Mouse (Mus musculus): ENCODE measurements around the gene Tsen15. TPM values are rescaled to one million over a fixed set of nuclear protein-coding genes. Genes with fewer than 3 reads are reported as not detected.

Gene Tsen15
- polyA plus RNA-seq, 1 experiment: 26.4 TPM

- Histone ChIP-seq H3K4me2 (ENCODE audit: low read depth) (no peak overlapping the region), H3K4me3 (no peak overlapping the region), H3K36me3 (ENCODE audit: control insufficient read depth, insufficient read depth) (no peaks in the 10 kb centered on the region), H3K79me2 (ENCODE audit: control insufficient read depth, insufficient read depth) (no peaks in the 10 kb centered on the region), H3K27me3 (ENCODE audit: control insufficient read depth, insufficient read depth, insufficient read length) (peaks cover 5% of the 10 kb centered on the region), H3ac (ENCODE audit: control insufficient read depth, insufficient read length) (no peak overlapping the region)
- no peak for TF ChIP-seq TCF12 (IDR thresholded peaks at IDR 0.05; ENCODE audit: insufficient read depth, poor library complexity, severe bottlenecking)
- TF ChIP-seq E2F4 (IDR thresholded peaks at IDR 0.05; ENCODE audit: insufficient read depth): no peak
- TF ChIP-seq TCF3 (IDR thresholded peaks at IDR 0.05; ENCODE audit: insufficient read length, low read depth): no peak
- TF ChIP-seq MYOD1 (IDR thresholded peaks at IDR 0.05; ENCODE audit: control insufficient read depth in 1 of 3, insufficient read length in 2 of 3, low read depth in 2 of 3): no peak
- TF ChIP-seq POLR2AphosphoS2 (IDR thresholded peaks at IDR 0.05; ENCODE audit: insufficient read length, low read depth): no peak
- TF ChIP-seq MAX (IDR thresholded peaks at IDR 0.05; ENCODE audit: low read depth): no peak
- no peak for TF ChIP-seq CEBPB (IDR thresholded peaks at IDR 0.05; ENCODE audit: insufficient read depth, poor library complexity, severe bottlenecking)
- no peak for TF ChIP-seq MYOG (IDR thresholded peaks at IDR 0.05; ENCODE audit: control insufficient read depth in 1 of 3, insufficient read depth in 1 of 3, insufficient read length in 2 of 3, low read depth in 2 of 3)
- no peak for TF ChIP-seq USF1 (IDR thresholded peaks at IDR 0.05; ENCODE audit: low read depth)
- TF ChIP-seq POLR2A (IDR thresholded peaks at IDR 0.05; ENCODE audit: insufficient read length, low read depth): no peak
- TF ChIP-seq SRF (IDR thresholded peaks at IDR 0.05; ENCODE audit: control insufficient read depth, insufficient read length, low read depth): no peak
- TF ChIP-seq REST (IDR thresholded peaks at IDR 0.05; ENCODE audit: insufficient read depth, insufficient read length): no peak
Measured at GRCm38 (mm10) chr1:152324024-152324423, 62.5 kb downstream of the Tsen15 start.

Other genes starting within 250 kb of the Tsen15 start
- gene Colgalt2, start 13.1 kb upstream of the Tsen15 start, polyA plus RNA-seq (2012; fragmentation: generic; extraction: Trizol): not detected